Mouse (Mus musculus) liver, adult 2 months (tissue): Measurements from ENCODE around the gene Gnpat. TPM values are rescaled to one million over a fixed set of nuclear protein-coding genes. Genes with fewer than 3 reads are reported as not detected.

ENCODE experiments used
- DNase-seq: peaks from one replicate; pipeline ENCODE4 v3.0.0-alpha.2; 2011; ENCODE audit warnings: low read depth, low spot score; ENCODE audit errors: extremely low read depth
- H3K27ac ChIP-seq: fragments of 200-500 bp; replicated peaks from 2 replicates; pipeline ENCODE4 v1.5.1; 2012; ENCODE audit warnings: low read depth, mild to moderate bottlenecking, control low read depth, inconsistent platforms, low read length; ENCODE audit not compliant: insufficient read depth
- H3K27me3 ChIP-seq: fragments of 200-500 bp; 2 replicates; pipeline ENCODE4 v1.6.1; 2012; ENCODE audit warnings: mild to moderate bottlenecking, moderate library complexity, low read length, inconsistent platforms; ENCODE audit not compliant: control insufficient read depth, insufficient read depth
- H3K36me3 ChIP-seq: fragments of 200-500 bp; 2 replicates; pipeline ENCODE4 v1.6.1; 2012; ENCODE audit warnings: low read length, inconsistent platforms; ENCODE audit not compliant: control insufficient read depth, insufficient read depth
- H3K4me1 ChIP-seq: fragments of 200-500 bp; 2 replicates; pipeline ENCODE4 v1.6.1; 2011; ENCODE audit warnings: low read length; ENCODE audit not compliant: control insufficient read depth, insufficient read depth
- H3K4me3 ChIP-seq: fragments of 200-500 bp; 2 replicates; pipeline ENCODE4 v1.5.1; 2011; ENCODE audit warnings: low read depth, mild to moderate bottlenecking, control low read depth, low read length, moderate library complexity; ENCODE audit not compliant: insufficient read depth
- H3K79me2 ChIP-seq: fragments of 200-500 bp; 2 replicates; pipeline ENCODE4 v1.6.1; 2012; ENCODE audit warnings: inconsistent platforms, mild to moderate bottlenecking, low read length, moderate library complexity; ENCODE audit not compliant: control insufficient read depth, insufficient read depth
- H3K9ac ChIP-seq: fragments of 200-500 bp; 2 replicates; pipeline ENCODE4 v1.6.1; 2012; ENCODE audit warnings: low read depth, mild to moderate bottlenecking, control low read depth, inconsistent platforms, low read length
- CTCF ChIP-seq: fragments of 200-500 bp; IDR thresholded peaks from 2 replicates; pipeline ENCODE4 v1.5.1; 2011; ENCODE audit warnings: low read depth, low read length, control low read depth
- POLR2A ChIP-seq: fragments of 200-500 bp; IDR thresholded peaks from 2 replicates; pipeline ENCODE4 v1.6.1; 2011; ENCODE audit warnings: low read length, control low read depth; ENCODE audit not compliant: insufficient read depth; ENCODE audit errors: extremely low read depth
- WGBS: fragments of 180-500 bp; shearing (Covaris S2); methylation state at CpG from one replicate; pipeline ENCODE4 v1.1.7; 2018; 5-methylcytosine and 5-hydroxymethylcytosine counted together
- polyA plus RNA-seq: library from polyadenylated mRNA; depleted of rRNA; stranded (reverse); fragments of >200 nt; gene quantifications from 2 replicates; pipeline ENCODE4 v1.2.3, GENCODE M21; 2012
- total RNA-seq: library from RNA; depleted of rRNA; stranded (reverse); fragments of >200 nt; gene quantifications from 2 replicates; pipeline ENCODE4 v1.2.3, GENCODE M21; 2014

Gnpat gene
- total and polyA plus RNA-seq, 2 experiments, result 25.0 to 28.7 TPM

DNA sequence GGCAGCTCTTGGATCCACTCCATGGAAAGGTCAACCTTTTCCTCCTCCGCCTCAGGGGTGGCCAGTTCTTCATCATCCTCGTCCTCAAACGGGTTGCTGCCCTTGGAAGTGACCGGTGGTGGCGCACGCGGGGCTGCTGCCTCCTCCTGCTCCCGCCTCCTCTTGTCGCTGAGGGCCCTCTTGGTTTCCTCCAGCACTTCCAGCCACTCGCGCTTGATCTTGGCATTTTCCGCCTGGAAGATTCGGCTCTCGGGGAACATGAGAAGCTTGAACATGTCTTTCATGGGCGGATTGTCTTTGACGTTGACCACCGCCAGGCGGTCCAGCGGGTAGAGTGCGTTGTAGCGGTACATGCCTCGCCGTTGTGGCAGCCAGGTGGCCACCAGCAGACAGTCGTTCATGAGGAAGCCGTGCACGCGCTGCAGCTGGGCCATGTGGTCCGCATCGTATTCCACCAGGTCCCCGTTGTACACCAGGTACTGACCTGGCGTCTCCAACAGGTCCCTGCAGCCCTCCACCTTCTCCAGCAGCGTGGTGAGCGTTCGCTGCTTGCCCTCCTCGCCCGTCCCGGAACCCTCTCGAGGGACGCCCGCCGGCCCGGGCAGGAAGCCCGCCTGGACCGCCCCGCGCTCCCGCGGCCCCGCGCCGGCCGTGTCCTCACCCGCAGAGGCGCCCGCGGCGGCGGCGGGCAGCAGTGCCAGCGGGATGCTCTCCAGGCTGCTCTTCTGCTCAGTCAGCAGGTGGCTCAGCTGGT is 34.0 kb downstream of the Gnpat start:
- H3K79me2 ChIP-seq, result peaks cover 19% of the 10 kb centered on the region
- peak; percentile 57 for DNase-seq
- H3K27ac ChIP-seq, result peak overlapping the region; percentile 62
- peak overlapping the region; percentile 83 for H3K4me3 ChIP-seq
- peaks cover 12% of the 10 kb centered on the region for H3K36me3 ChIP-seq
- under 1% methylated on average over 49 of the region's 60 CpGs for WGBS
- peak overlapping the region; percentile 91 for H3K9ac ChIP-seq
- H3K27me3 ChIP-seq, result no peaks in the 10 kb centered on the region
- TF ChIP-seq POLR2A (no peak), CTCF (peak; percentile 80)
- H3K4me1 ChIP-seq, result peaks cover 12% of the 10 kb centered on the region

GRCm38 (mm10) chr8:124897386-124898250 is 34.8 kb downstream of the Gnpat start, which contains the start of the genes Exoc8 and Sprtn:
Exoc8 (minus strand) TSS chr8:124897705.
Sprtn (plus strand) TSS chr8:124897886.
- Histone ChIP-seq H3K36me3 (peaks cover 12% of the 10 kb centered on the region; the same call in 1 of the 2 replicates), H3K4me3 (peak within 1 kb of the TSS; percentile 90), H3K27ac (peak within 1 kb of the TSS; percentile 62), H3K27me3 (no peaks in the 10 kb centered on the region), H3K9ac (peak within 1 kb of the TSS; percentile 91), H3K79me2 (peaks cover 19% of the 10 kb centered on the region), H3K4me1 (peaks cover 12% of the 10 kb centered on the region)
- DNase-seq, result peak; percentile 76
- peak; percentile 71 for TF ChIP-seq POLR2A
- TF ChIP-seq CTCF, result no peak
- WGBS, result under 1% methylated on average over 114 of the region's 114 CpGs

- peaks cover 12% of the 10 kb centered on the region for H3K4me1 ChIP-seq
- H3K36me3 ChIP-seq, result peaks cover 12% of the 10 kb centered on the region; the same call in 1 of the 2 replicates
- H3K79me2 ChIP-seq, result peaks cover 19% of the 10 kb centered on the region
- H3K4me3 ChIP-seq, result peak overlapping the region; percentile 90
- WGBS, result 2% methylated on average over 31 of the region's 31 CpGs
- peak overlapping the region; percentile 88 for H3K9ac ChIP-seq
- no peak overlapping the region for H3K27ac ChIP-seq
- TF ChIP-seq POLR2A (no peak), CTCF (no peak)
- H3K27me3 ChIP-seq, result no peaks in the 10 kb centered on the region
- no peak for DNase-seq
Measured at GRCm38 (mm10) chr8:124898251-124898905, 35.5 kb downstream of the Gnpat start.

- peaks cover 12% of the 10 kb centered on the region; the same call in 1 of the 2 replicates for H3K36me3 ChIP-seq
- 40% methylated on average over 15 of the region's 15 CpGs for WGBS
- TF ChIP-seq CTCF, result no peak
- TF ChIP-seq POLR2A, result no peak
Measured at GRCm38 (mm10) chr8:124903198-124903597, 40.4 kb downstream of the Gnpat start.

DNA sequence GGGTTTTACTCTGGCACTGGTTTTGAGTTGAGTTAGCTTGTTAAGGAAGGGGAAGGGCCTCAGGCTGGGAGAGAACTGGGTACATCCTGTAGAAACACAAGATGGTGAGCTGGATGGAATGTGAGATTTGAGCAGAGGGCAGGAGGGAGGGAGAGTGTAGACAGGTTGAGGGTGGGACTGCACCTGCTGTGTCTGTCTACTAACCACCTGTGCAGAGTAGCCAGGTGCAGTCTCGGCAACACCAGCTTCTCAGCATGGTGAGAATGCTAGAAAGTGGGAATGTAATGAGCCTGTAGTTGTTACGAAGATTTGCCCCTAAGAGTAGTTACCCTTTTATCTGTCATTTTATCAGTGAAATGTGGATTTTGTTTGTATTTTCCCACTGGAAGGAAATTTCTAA is 42.6 kb downstream of the Gnpat start:
- Histone ChIP-seq H3K27ac (no peak overlapping the region), H3K36me3 (peaks cover 7% of the 10 kb centered on the region; the same call in 1 of the 2 replicates)

More at GRCm38 (mm10) chr8:124903198-124903597, 40.4 kb downstream of the Gnpat start:
- DNase-seq, result peak; percentile 44
- H3K79me2 ChIP-seq, result peaks cover 6% of the 10 kb centered on the region; the same call in 1 of the 2 replicates
- no peak overlapping the region for H3K27ac ChIP-seq
- H3K4me3 ChIP-seq, result no peak overlapping the region
- H3K27me3 ChIP-seq, result no peaks in the 10 kb centered on the region
- no peak overlapping the region for H3K9ac ChIP-seq
- H3K4me1 ChIP-seq, result peaks cover 10% of the 10 kb centered on the region

More for the DNA sequence above, 42.6 kb downstream of the Gnpat start:
- peaks cover 4% of the 10 kb centered on the region; the same call in 1 of the 2 replicates for H3K4me1 ChIP-seq
- H3K9ac ChIP-seq, result no peak overlapping the region
- H3K27me3 ChIP-seq, result no peaks in the 10 kb centered on the region
- no peak for DNase-seq
- WGBS, result 94% methylated on average over 2 of the region's 2 CpGs
- no peak for TF ChIP-seq POLR2A
- TF ChIP-seq CTCF, result no peak
- no peaks in the 10 kb centered on the region for H3K79me2 ChIP-seq
- no peak overlapping the region for H3K4me3 ChIP-seq
